Mouse (Mus musculus): ENCODE measurements around the gene Foxp4. TPM values are rescaled to one million over a fixed set of nuclear protein-coding genes. Genes with fewer than 3 reads are reported as not detected.

The Foxp4 gene
- polyA plus RNA-seq, 1 experiment from 2014 or later, result 29.4 TPM

DNA sequence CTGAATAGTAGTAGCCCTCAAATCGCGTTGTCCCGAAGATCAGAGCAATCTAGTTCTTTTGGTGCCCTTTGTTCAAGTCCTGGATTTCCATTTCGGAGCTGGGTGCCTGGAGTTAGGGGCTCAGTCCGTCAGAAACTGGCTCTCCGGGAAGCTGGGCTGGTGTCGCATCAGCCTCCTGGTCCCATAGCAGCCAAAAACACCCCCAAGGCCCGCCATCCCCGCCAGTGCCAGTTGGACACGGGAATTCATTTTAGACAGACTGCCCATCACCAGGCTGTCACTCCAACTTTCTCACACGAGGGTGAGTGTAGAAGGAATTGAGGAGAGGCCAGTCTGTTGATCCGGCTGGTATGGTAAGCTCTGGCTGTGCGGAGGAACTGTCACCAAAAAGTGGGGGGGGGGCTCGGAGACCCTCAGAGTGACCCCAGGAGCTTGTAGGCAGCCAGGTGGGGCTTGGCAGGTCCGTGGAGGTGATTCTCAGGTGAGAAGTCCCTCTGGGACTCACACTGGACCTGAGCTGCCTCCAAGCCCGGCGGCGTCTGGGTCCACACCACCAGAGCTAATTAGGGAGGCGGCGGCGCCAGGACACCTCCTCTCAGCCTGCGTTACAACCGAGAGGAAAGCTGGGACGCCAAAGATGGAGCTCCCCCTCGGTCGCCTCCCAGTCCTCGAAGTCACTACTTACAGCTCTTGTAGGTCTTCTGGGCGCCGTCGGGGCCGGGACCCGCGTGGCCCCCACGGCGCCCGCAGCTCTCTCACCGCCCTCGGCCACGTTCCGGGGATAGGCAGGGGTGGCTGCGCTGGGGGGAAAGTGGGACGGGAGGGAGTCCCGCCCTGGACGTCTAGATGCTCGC is 90.6 kb downstream of the Foxp4 start:
- H3K36me3 ChIP-seq, result peaks cover 12% of the 10 kb centered on the region; the same call in 1 of the 2 replicates
- under 1% methylated on average over 45 of the region's 45 CpGs for WGBS
- peak overlapping the region; percentile 76 for H3K4me3 ChIP-seq
- no peaks in the 10 kb centered on the region for H3K9me3 ChIP-seq
- peak; percentile 50 for DNase-seq (ENCODE audit: low spot score)
- peaks cover 67% of the 10 kb centered on the region for H3K4me1 ChIP-seq (replicated peaks)
- peak overlapping the region; percentile 92 for H3K27ac ChIP-seq
- H3K27me3 ChIP-seq (ENCODE audit: insufficient read depth, poor library complexity, severe bottlenecking), result peaks cover 88% of the 10 kb centered on the region

DNA sequence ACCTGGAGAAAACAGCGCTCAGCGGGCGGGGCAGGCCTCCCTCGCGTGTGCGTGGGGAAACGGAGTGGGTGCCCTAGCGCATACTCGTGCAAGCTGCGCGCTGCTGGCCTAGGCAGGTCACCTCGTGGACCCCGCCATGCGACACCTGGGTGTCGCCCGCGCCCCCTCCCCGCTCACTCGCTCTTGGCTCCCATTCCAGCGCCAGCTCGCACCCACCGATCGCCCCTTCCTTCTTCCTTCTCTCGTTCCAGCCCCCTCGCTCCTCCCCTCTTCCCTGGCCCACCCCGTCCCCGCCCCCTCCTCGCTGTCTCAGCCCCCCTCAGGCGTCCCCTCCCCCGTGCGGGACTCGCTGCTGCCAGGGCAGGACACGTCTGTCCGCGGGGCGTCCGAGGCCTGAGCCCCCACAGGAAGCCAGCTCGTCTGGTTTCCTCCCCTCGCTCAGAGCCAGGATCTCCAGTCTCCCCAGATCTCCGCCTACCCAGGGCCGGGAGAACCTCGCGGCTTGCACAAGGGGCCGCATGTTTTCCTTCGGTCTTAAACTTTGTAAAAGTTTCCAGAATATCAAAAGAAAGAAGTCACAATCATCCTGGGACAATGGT is 91.3 kb downstream of the Foxp4 start:
- peaks cover 83% of the 10 kb centered on the region for H3K27me3 ChIP-seq (ENCODE audit: insufficient read depth, poor library complexity, severe bottlenecking)
- peak overlapping the region; percentile 92 for H3K27ac ChIP-seq
- peaks cover 72% of the 10 kb centered on the region for H3K4me1 ChIP-seq (replicated peaks)
- under 1% methylated on average over 44 of the region's 45 CpGs for WGBS
- H3K4me3 ChIP-seq, result peak overlapping the region; percentile 76
- peak; percentile 80 for DNase-seq (ENCODE audit: low spot score)
- no peaks in the 10 kb centered on the region for H3K9me3 ChIP-seq
- peaks cover 14% of the 10 kb centered on the region; the same call in 1 of the 2 replicates for H3K36me3 ChIP-seq

DNA sequence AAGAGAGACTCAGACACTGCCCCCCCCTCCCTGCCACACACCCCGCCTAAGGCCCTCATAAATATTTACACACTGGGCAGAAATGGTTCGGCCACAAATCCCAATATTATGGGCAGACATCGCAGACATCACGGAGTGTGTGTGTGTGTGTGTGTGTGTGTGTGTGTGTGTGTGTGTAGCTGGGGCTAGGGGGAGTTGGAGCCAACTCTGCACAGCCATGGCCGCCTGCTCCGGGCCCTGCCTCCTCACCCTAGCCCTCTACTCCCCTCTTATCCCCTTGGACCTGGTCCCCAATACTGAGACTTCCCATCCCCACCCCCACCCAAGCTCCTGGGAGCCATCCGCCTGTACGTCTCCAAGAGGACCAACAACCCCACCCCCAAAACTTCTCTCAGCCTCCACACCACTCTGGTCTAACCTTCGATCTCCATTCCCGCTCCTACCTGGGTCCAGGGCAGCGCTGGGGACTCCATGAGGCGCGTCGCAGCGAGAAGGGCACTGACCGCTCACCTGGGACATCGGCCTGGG is 91.9 kb downstream of the Foxp4 start:
- H3K4me1 ChIP-seq (replicated peaks), result peaks cover 68% of the 10 kb centered on the region
- peak; percentile 56 for DNase-seq (ENCODE audit: low spot score)
- H3K27ac ChIP-seq, result peak overlapping the region; percentile 92
- H3K27me3 ChIP-seq (ENCODE audit: insufficient read depth, poor library complexity, severe bottlenecking), result peaks cover 78% of the 10 kb centered on the region
- H3K4me3 ChIP-seq, result peak overlapping the region; percentile 76
- H3K36me3 ChIP-seq, result peaks cover 17% of the 10 kb centered on the region
- WGBS, result 3% methylated on average over 17 of the region's 17 CpGs
- H3K9me3 ChIP-seq, result no peaks in the 10 kb centered on the region

DNA sequence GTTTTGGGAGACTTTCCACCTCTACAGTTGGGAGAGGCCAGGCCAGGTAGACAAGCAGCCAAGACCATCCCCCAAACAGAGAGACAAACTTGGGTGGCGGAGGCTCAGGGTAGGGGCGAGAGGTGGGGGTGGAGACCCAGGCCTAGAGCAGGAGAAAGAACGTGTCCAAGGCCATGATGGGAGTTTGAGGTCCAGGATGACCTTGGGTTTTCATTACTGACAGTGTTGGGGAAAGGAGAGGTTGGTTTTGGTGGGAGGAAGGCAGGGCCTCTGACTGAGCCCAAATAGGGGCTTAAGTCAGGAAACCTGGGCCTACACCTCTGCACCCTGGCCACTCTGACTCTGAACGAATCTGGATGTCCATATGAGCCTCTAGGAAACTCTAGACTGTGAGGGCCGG is 92.7 kb downstream of the Foxp4 start:
- H3K4me1 ChIP-seq (replicated peaks), result peaks cover 65% of the 10 kb centered on the region
- peaks cover 4% of the 10 kb centered on the region; the same call in 1 of the 2 replicates for H3K9me3 ChIP-seq
- H3K4me3 ChIP-seq, result peak overlapping the region; percentile 76
- peak overlapping the region; percentile 92 for H3K27ac ChIP-seq
- H3K27me3 ChIP-seq (ENCODE audit: insufficient read depth, poor library complexity, severe bottlenecking), result peaks cover 70% of the 10 kb centered on the region
- WGBS, result 32% methylated on average over 5 of the region's 5 CpGs
- H3K36me3 ChIP-seq, result peaks cover 25% of the 10 kb centered on the region
- no peak for DNase-seq (ENCODE audit: low spot score)

DNA sequence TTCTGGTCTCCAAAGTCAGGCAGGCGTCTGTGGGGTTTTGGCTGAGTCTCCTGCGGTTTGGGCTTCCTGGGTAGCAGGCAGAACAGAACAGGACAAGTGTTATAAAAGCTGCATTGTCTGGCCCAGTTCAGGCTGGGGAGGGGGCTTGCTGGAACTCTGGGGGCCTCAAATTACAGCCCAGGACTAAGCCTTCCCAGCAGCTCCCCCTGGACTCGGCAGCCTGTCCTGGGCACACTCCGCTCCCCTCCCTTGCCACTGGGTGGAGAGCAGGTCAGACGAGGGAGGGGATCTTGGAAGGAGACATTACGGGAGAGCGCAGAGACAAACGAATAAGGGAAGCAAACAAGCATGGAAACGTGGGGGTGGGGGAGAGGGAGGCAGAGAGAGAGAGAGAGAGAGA is 93.3 kb downstream of the Foxp4 start:
- H3K27me3 ChIP-seq (ENCODE audit: insufficient read depth, poor library complexity, severe bottlenecking), result peaks cover 64% of the 10 kb centered on the region
- peaks cover 65% of the 10 kb centered on the region for H3K4me1 ChIP-seq (replicated peaks)
- peak overlapping the region; percentile 92 for H3K27ac ChIP-seq
- H3K9me3 ChIP-seq, result peaks cover 5% of the 10 kb centered on the region; the same call in 1 of the 2 replicates
- H3K36me3 ChIP-seq, result peaks cover 26% of the 10 kb centered on the region
- DNase-seq (ENCODE audit: low spot score), result peak; percentile 69
- H3K4me3 ChIP-seq, result peak overlapping the region; percentile 76
- WGBS, result 5% methylated on average over 9 of the region's 9 CpGs

DNA sequence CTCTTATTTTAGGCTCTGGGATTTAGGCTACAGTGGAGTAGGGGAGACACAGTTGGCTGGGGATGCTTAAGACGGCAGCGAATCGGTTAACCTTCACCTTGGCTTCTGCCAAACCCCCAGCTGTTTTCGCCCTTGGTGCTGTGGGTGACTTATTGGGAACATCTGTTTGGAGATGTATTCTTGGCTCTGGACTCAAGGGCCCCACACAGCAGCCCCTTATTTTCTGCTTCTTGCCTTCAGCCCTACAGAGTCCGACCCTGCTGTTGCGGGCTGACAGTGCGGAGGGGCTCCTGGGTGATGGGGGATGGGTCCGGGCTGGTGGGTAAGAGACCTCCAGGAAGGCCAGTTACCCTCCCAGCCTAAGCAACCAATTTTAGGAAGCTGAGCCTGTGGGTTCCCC is 103.1 kb downstream of the Foxp4 start:
- no peak for DNase-seq (ENCODE audit: low spot score)
- Histone ChIP-seq H3K9me3 (no peaks in the 10 kb centered on the region), H3K36me3 (peaks cover 72% of the 10 kb centered on the region), H3K4me1 (replicated peaks) (peaks cover 27% of the 10 kb centered on the region), H3K27me3 (ENCODE audit: insufficient read depth, poor library complexity, severe bottlenecking) (no peaks in the 10 kb centered on the region), H3K4me3 (no peak overlapping the region), H3K27ac (peak overlapping the region; percentile 66)
- 75% methylated on average over 8 of the region's 8 CpGs for WGBS

DNA sequence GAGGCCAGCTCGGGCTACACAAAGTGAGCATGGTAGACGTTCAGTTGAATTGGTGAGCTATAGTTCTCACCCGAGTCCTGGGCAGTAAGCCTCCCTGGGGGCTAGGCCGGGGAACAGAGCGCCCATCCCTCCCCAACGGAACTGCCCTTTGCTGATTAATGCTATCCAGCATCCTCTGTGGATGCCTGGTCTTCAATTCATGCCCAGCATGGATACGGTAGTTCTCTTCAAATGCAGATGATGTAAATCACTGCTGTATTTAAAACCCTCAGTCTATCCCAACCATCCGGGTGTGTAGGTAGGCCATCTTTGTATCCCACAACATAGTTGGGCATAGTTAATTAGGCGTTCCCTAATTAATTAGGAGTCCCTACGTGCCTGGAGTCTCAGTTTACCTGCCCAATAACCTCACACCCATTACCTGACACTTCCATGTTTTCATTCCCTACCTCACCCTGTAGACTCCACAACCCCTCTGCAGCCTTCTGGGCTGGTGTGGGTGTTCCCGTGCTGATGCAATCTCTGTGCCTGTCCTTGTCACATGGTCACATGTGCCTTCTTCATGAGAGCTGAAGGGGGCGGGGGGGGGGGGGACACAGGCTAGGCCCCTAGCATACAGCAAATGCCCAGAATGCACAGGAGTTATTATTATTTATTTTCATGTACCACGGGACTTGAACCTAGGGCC is 106.3 kb downstream of the Foxp4 start:
- Histone ChIP-seq H3K27me3 (ENCODE audit: insufficient read depth, poor library complexity, severe bottlenecking) (0 out of 2 replicates have a peak, but pooled peaks cover 2% of the 10 kb centered on the region), H3K4me1 (replicated peaks) (peaks cover 51% of the 10 kb centered on the region), H3K4me3 (no peak overlapping the region), H3K9me3 (no peaks in the 10 kb centered on the region), H3K36me3 (peaks cover 73% of the 10 kb centered on the region), H3K27ac (no peak overlapping the region)
- no peak for DNase-seq (ENCODE audit: low spot score)
- WGBS, result 84% methylated on average over 13 of the region's 13 CpGs

Other genes starting within 250 kb of the Foxp4 start
- 369 and 408 TPM in 2 replicates for gene Tomm6, start 236.3 kb downstream of the Foxp4 start, polyA plus RNA-seq (2016; fragmentation: Nextera tagmentation; extraction: Ambion mirVana)
- gene Frs3, start 235.6 kb downstream of the Foxp4 start, polyA plus RNA-seq (2016; fragmentation: Nextera tagmentation; extraction: Ambion mirVana), result 9.5 and 12.7 TPM in 2 replicates
- 0.27 and 0.86 TPM in 2 replicates for gene Gm21981, start 230.2 kb downstream of the Foxp4 start, polyA plus RNA-seq (2016; fragmentation: Nextera tagmentation; extraction: Ambion mirVana)
- gene Prickle4, start 229.9 kb downstream of the Foxp4 start, polyA plus RNA-seq (2016; fragmentation: Nextera tagmentation; extraction: Ambion mirVana), result 0.34 and 0.66 TPM in 2 replicates
- gene Pgc, start 197.8 kb downstream of the Foxp4 start, polyA plus RNA-seq (2016; fragmentation: Nextera tagmentation; extraction: Ambion mirVana), result 0.15 TPM in 1 of 2 replicates, not detected in the other
- 2.2 and 3.7 TPM in 2 replicates for gene Tfeb, start 187.6 kb downstream of the Foxp4 start, polyA plus RNA-seq (2016; fragmentation: Nextera tagmentation; extraction: Ambion mirVana)
- 19.9 and 30.6 TPM in 2 replicates for gene Mdfi, start 90.0 kb downstream of the Foxp4 start, polyA plus RNA-seq (2016; fragmentation: Nextera tagmentation; extraction: Ambion mirVana)
- not detected in 2 replicates for gene 1700122O11Rik, start 113.6 kb upstream of the Foxp4 start, polyA plus RNA-seq (2016; fragmentation: Nextera tagmentation; extraction: Ambion mirVana)
- 0.14 and 0.20 TPM in 2 replicates for gene 1700067P10Rik, start 164.7 kb upstream of the Foxp4 start, polyA plus RNA-seq (2016; fragmentation: Nextera tagmentation; extraction: Ambion mirVana)
- not detected in 2 replicates for gene 9830107B12Rik, start 221.6 kb upstream of the Foxp4 start, polyA plus RNA-seq (2016; fragmentation: Nextera tagmentation; extraction: Ambion mirVana)
- gene A530064D06Rik, start 242.6 kb upstream of the Foxp4 start, polyA plus RNA-seq (2016; fragmentation: Nextera tagmentation; extraction: Ambion mirVana), result not detected in 2 replicates